Mouse (Mus musculus): ENCODE measurements at regions not wholly inside any gene's neighbourhood (a gene's known extent, or its start where the extent isn't known, plus 50 kb on each side); places are given as distances from the start of the nearest gene placed in this dataset.

DNA sequence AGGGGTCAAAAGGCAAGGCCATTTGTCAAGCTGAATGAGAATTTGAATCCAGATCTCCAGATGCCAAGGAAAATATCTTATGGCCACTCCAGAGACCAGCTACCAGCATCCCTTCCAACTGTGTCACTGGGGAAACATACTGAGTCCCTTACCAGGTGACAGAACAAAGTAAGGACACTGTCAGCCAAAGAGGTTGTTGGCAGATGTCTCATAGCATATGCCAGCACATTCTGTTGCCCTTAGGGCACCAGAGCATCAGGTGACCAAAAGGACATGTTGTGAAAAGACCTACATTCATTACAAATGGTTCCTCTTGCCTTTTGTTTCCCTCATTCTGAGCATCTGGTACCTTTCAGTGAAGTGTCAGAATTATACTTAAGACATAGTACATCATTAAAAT is 166.4 kb downstream of the Rbm26 start:
- no peak overlapping the region for H3K4me3 ChIP-seq (ENCODE audit: insufficient read depth, low read depth, low read length)
- H3K27me3 ChIP-seq (ENCODE audit: control insufficient read depth, insufficient read depth, low read length): no peaks in the 10 kb centered on the region
- DNase-seq (ENCODE audit: extremely low read depth, low read depth, low spot score): no peak
- no peaks in the 10 kb centered on the region for H3K36me3 ChIP-seq (ENCODE audit: control insufficient read depth, insufficient read depth, low read length)
- TF ChIP-seq CTCF (IDR thresholded peaks at IDR 0.05; ENCODE audit: low read depth, low read length): no peak
- no peak for TF ChIP-seq POLR2A (IDR thresholded peaks at IDR 0.05; ENCODE audit: extremely low read depth, insufficient read depth, low read length)
- H3K79me2 ChIP-seq (ENCODE audit: control insufficient read depth, insufficient read depth, low read length): no peaks in the 10 kb centered on the region
- no peak overlapping the region for H3K27ac ChIP-seq (replicated peaks; ENCODE audit: insufficient read depth, low read depth, low read length)
- H3K9ac ChIP-seq (ENCODE audit: low read depth, low read length): no peak overlapping the region
- H3K4me1 ChIP-seq (ENCODE audit: control insufficient read depth, insufficient read depth, low read length): no peaks in the 10 kb centered on the region

DNA sequence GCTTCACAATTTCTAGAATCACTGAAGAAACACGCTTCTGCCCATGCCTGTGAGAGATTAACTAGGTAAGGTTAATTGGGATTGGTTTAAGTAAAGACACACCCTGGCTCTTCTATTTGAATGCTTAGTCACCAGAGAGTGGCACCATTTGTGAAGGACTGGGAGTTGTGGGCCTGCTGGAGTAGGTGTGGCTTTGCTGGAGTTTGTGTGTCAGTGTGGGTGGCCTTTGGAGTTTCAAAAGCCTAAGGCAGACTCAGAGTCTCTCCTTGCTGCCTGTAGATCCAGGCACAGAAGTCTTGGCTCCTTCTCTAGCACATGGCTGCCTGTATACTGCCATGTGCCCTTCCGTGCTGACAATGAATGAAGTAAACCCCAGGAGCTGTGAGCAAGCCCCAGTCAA is 168.8 kb downstream of the Rbm26 start:
- WGBS: 79% methylated on average over 2 of the region's 2 CpGs

DNA sequence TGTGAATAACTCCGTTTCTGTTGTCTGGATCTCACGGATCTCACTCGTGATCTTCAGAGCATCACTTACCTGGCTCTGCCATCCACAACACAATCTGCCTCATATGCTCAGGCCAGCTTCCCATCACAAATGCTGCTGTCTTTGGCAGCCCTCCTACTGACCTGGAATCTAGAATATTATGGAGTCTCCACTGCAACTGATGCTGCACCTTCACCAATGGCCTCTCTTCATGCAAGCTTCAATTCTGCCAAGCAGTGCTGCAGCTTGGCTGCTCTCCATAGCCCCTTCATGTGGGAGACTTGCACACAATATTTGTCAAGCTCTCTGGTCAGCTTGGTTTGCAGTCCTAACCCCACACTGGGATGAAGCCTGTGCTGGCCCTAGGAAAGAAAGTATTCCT is 183.1 kb downstream of the Rbm26 start:
- H3K4me1 ChIP-seq (ENCODE audit: control insufficient read depth, insufficient read depth, low read length): no peaks in the 10 kb centered on the region
- DNase-seq (ENCODE audit: extremely low read depth, low read depth, low spot score): no peak
- H3K9ac ChIP-seq (ENCODE audit: low read depth, low read length): no peak overlapping the region
- no peak for TF ChIP-seq CTCF (IDR thresholded peaks at IDR 0.05; ENCODE audit: low read depth, low read length)
- no peak for TF ChIP-seq POLR2A (IDR thresholded peaks at IDR 0.05; ENCODE audit: extremely low read depth, insufficient read depth, low read length)
- H3K36me3 ChIP-seq (ENCODE audit: control insufficient read depth, insufficient read depth, low read length): no peaks in the 10 kb centered on the region
- H3K4me3 ChIP-seq (ENCODE audit: insufficient read depth, low read depth, low read length): no peak overlapping the region
- WGBS: 92% methylated on average over 3 of the region's 3 CpGs
- no peak overlapping the region for H3K27ac ChIP-seq (replicated peaks; ENCODE audit: insufficient read depth, low read depth, low read length)
- H3K27me3 ChIP-seq (ENCODE audit: control insufficient read depth, insufficient read depth, low read length): no peaks in the 10 kb centered on the region
- H3K79me2 ChIP-seq (ENCODE audit: control insufficient read depth, insufficient read depth, low read length): no peaks in the 10 kb centered on the region

More for the DNA sequence above, 168.8 kb downstream of the Rbm26 start:
- Histone ChIP-seq H3K4me3 (ENCODE audit: insufficient read depth, low read depth, low read length) (no peak overlapping the region), H3K9ac (ENCODE audit: low read depth, low read length) (no peak overlapping the region), H3K4me1 (ENCODE audit: control insufficient read depth, insufficient read depth, low read length) (no peaks in the 10 kb centered on the region), H3K79me2 (ENCODE audit: control insufficient read depth, insufficient read depth, low read length) (no peaks in the 10 kb centered on the region), H3K36me3 (ENCODE audit: control insufficient read depth, insufficient read depth, low read length) (no peaks in the 10 kb centered on the region), H3K27me3 (ENCODE audit: control insufficient read depth, insufficient read depth, low read length) (no peaks in the 10 kb centered on the region), H3K27ac (replicated peaks; ENCODE audit: insufficient read depth, low read depth, low read length) (no peak overlapping the region)
- no peak for TF ChIP-seq POLR2A (IDR thresholded peaks at IDR 0.05; ENCODE audit: extremely low read depth, insufficient read depth, low read length)
- no peak for TF ChIP-seq CTCF (IDR thresholded peaks at IDR 0.05; ENCODE audit: low read depth, low read length)
- no peak for DNase-seq (ENCODE audit: extremely low read depth, low read depth, low spot score)

DNA sequence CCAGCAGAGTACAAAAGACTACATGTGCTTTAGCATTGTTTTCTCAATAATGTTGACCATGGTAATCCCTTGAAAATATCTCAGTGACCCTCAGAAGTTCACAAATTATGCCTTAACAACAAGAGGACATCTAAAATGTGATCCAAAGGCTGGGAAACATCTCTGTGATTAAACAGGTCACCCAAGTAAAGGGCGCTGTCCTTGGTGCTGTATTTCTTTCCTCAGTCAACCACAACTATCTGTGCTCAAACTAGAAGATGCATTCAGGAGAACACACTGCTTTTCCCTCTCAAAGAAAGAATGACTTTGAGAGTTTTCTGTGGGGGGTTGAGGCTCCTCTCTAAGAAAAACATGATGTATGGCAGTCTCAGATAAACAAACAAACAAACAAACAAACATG is 211.1 kb downstream of the Rbm26 start:
- TF ChIP-seq POLR2A (IDR thresholded peaks at IDR 0.05; ENCODE audit: extremely low read depth, insufficient read depth, low read length): no peak
- no peak for TF ChIP-seq CTCF (IDR thresholded peaks at IDR 0.05; ENCODE audit: low read depth, low read length)
- Histone ChIP-seq H3K4me1 (ENCODE audit: control insufficient read depth, insufficient read depth, low read length) (no peaks in the 10 kb centered on the region), H3K4me3 (ENCODE audit: insufficient read depth, low read depth, low read length) (no peak overlapping the region), H3K27me3 (ENCODE audit: control insufficient read depth, insufficient read depth, low read length) (no peaks in the 10 kb centered on the region), H3K27ac (replicated peaks; ENCODE audit: insufficient read depth, low read depth, low read length) (no peak overlapping the region), H3K9ac (ENCODE audit: low read depth, low read length) (no peak overlapping the region), H3K79me2 (ENCODE audit: control insufficient read depth, insufficient read depth, low read length) (no peaks in the 10 kb centered on the region), H3K36me3 (ENCODE audit: control insufficient read depth, insufficient read depth, low read length) (no peaks in the 10 kb centered on the region)
- no peak for DNase-seq (ENCODE audit: extremely low read depth, low read depth, low spot score)
- WGBS: 46% methylated on average over 1 of the region's 1 CpGs

DNA sequence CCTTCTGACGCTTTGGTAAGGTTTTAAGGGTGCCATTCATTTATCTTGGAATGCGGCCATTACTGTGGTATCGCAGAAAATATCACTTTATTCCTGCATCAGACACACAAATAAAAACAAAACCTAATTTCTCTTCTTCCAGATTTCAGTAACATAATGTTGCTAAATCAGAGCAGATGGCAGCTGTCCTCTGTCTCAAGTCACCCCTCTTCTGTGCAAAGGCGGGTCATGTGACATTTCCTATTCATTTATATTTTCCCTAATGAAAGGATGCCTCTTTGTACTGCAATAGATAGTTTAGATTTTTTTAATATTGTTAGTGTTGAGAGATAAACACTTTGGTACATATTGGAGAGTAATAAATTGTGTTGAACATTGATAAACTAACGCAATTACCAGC is 233.7 kb downstream of the Rbm26 start:
- Histone ChIP-seq H3K4me1 (ENCODE audit: control insufficient read depth, insufficient read depth, low read length) (no peaks in the 10 kb centered on the region), H3K79me2 (ENCODE audit: control insufficient read depth, insufficient read depth, low read length) (no peaks in the 10 kb centered on the region), H3K9ac (ENCODE audit: low read depth, low read length) (no peak overlapping the region), H3K36me3 (ENCODE audit: control insufficient read depth, insufficient read depth, low read length) (no peaks in the 10 kb centered on the region), H3K4me3 (ENCODE audit: insufficient read depth, low read depth, low read length) (no peak overlapping the region), H3K27me3 (ENCODE audit: control insufficient read depth, insufficient read depth, low read length) (no peaks in the 10 kb centered on the region), H3K27ac (replicated peaks; ENCODE audit: insufficient read depth, low read depth, low read length) (no peak overlapping the region)
- no peak for DNase-seq (ENCODE audit: extremely low read depth, low read depth, low spot score)
- 91% methylated on average over 5 of the region's 5 CpGs for WGBS
- TF ChIP-seq CTCF (IDR thresholded peaks at IDR 0.05; ENCODE audit: low read depth, low read length): no peak
- no peak for TF ChIP-seq POLR2A (IDR thresholded peaks at IDR 0.05; ENCODE audit: extremely low read depth, insufficient read depth, low read length)

DNA sequence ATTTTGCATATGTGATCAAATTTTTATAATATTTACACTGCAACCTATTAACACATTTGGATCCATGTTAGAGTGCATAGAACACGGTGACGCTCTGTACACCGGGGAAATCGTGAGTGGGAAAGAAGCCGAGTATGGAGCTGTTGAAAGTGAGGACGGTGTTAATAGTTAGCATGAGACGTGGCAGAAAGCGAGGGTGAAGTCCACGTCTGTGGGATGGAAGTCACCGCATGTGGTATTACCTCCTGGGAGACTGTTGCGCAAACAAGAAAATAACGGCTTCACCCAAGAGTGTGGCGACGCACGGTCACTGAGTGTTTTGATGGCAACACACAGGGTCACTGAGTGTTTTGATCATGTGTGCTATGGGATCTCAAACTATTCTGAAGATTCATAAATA is 237.2 kb downstream of the Rbm26 start:
- H3K9ac ChIP-seq (ENCODE audit: low read depth, low read length): no peak overlapping the region
- H3K27me3 ChIP-seq (ENCODE audit: control insufficient read depth, insufficient read depth, low read length): no peaks in the 10 kb centered on the region
- no peaks in the 10 kb centered on the region for H3K79me2 ChIP-seq (ENCODE audit: control insufficient read depth, insufficient read depth, low read length)
- no peak overlapping the region for H3K4me3 ChIP-seq (ENCODE audit: insufficient read depth, low read depth, low read length)
- TF ChIP-seq POLR2A (IDR thresholded peaks at IDR 0.05; ENCODE audit: extremely low read depth, insufficient read depth, low read length) (no peak), CTCF (IDR thresholded peaks at IDR 0.05; ENCODE audit: low read depth, low read length) (no peak)
- no peak for DNase-seq (ENCODE audit: extremely low read depth, low read depth, low spot score)
- H3K27ac ChIP-seq (replicated peaks; ENCODE audit: insufficient read depth, low read depth, low read length): no peak overlapping the region
- H3K36me3 ChIP-seq (ENCODE audit: control insufficient read depth, insufficient read depth, low read length): no peaks in the 10 kb centered on the region
- H3K4me1 ChIP-seq (ENCODE audit: control insufficient read depth, insufficient read depth, low read length): no peaks in the 10 kb centered on the region
- WGBS: 74% methylated on average over 15 of the region's 15 CpGs
